Mouse (Mus musculus): ENCODE measurements around the gene Sipa1l3. TPM values are rescaled to one million over a fixed set of nuclear protein-coding genes. Genes with fewer than 3 reads are reported as not detected.
A peak's percentile ranks its signal among the peaks of the same experiment; 100 is the strongest.

Gene Sipa1l3
- polyA plus RNA-seq, 1 experiment: 19.0 TPM

- H3K36me3 ChIP-seq (ENCODE audit: control insufficient read depth, insufficient read depth): peaks cover 9% of the 10 kb centered on the region
These were observed 168.0 kb downstream of the Sipa1l3 start for GRCm38 (mm10) chr7:29350489-29350888.

DNA sequence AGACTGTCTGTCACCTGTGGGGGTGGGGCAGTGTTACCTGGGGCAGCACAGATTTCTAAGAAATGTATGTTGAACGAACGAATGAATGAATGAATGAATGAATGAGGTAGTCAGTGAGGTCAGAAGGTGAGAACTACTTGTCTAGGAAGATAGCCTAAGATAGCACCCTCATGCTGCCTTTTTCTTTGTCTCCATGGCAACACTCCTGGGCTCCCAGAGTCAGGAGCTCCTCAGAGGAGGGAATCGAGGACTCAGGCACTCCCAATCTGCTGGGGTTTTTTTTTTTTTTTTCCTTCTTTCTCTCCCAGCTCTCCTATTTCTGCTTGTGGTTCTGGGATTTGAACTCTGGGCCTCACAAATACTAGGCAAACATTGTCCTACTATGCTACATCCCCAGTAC lies 172.2 kb downstream of the Sipa1l3 start:
- Histone ChIP-seq H3K4me2 (ENCODE audit: low read depth) (no peak overlapping the region), H3K27me3 (ENCODE audit: control insufficient read depth, insufficient read depth, insufficient read length) (no peaks in the 10 kb centered on the region), H3ac (ENCODE audit: control insufficient read depth, insufficient read length) (no peak overlapping the region), H3K4me3 (no peak overlapping the region), H3K79me2 (ENCODE audit: control insufficient read depth, insufficient read depth) (no peaks in the 10 kb centered on the region), H3K36me3 (ENCODE audit: control insufficient read depth, insufficient read depth) (peaks cover 4% of the 10 kb centered on the region)
- TF ChIP-seq POLR2A (IDR thresholded peaks at IDR 0.05; ENCODE audit: insufficient read length, low read depth) (no peak), MYOD1 (IDR thresholded peaks at IDR 0.05; ENCODE audit: control insufficient read depth in 1 of 3, insufficient read length in 2 of 3, low read depth in 2 of 3) (no peak), POLR2AphosphoS2 (IDR thresholded peaks at IDR 0.05; ENCODE audit: insufficient read length, low read depth) (no peak), MAX (IDR thresholded peaks at IDR 0.05; ENCODE audit: low read depth) (no peak), SRF (IDR thresholded peaks at IDR 0.05; ENCODE audit: control insufficient read depth, insufficient read length, low read depth) (no peak)

More at GRCm38 (mm10) chr7:29350489-29350888, 168.0 kb downstream of the Sipa1l3 start:
- H3ac ChIP-seq (ENCODE audit: control insufficient read depth, insufficient read length): no peak overlapping the region
- TF ChIP-seq USF1 (IDR thresholded peaks at IDR 0.05; ENCODE audit: low read depth): no peak
- TF ChIP-seq POLR2AphosphoS2 (IDR thresholded peaks at IDR 0.05; ENCODE audit: insufficient read length, low read depth): no peak
- TF ChIP-seq E2F4 (IDR thresholded peaks at IDR 0.05; ENCODE audit: insufficient read depth): no peak
- TF ChIP-seq MYOD1 (IDR thresholded peaks at IDR 0.05; ENCODE audit: control insufficient read depth in 1 of 3, insufficient read length in 2 of 3, low read depth in 2 of 3): peak in 1 of 3 experiments; percentile 62
- TF ChIP-seq POLR2A (IDR thresholded peaks at IDR 0.05; ENCODE audit: insufficient read length, low read depth): no peak
- TF ChIP-seq MYOG (IDR thresholded peaks at IDR 0.05; ENCODE audit: control insufficient read depth in 1 of 3, insufficient read depth in 1 of 3, insufficient read length in 2 of 3, low read depth in 2 of 3): peak in 1 of 3 experiments; percentile 39
- no peak overlapping the region for H3K4me2 ChIP-seq (ENCODE audit: low read depth)
- no peak overlapping the region for H3K4me3 ChIP-seq
- no peaks in the 10 kb centered on the region for H3K27me3 ChIP-seq (ENCODE audit: control insufficient read depth, insufficient read depth, insufficient read length)
- no peaks in the 10 kb centered on the region for H3K79me2 ChIP-seq (ENCODE audit: control insufficient read depth, insufficient read depth)

DNA sequence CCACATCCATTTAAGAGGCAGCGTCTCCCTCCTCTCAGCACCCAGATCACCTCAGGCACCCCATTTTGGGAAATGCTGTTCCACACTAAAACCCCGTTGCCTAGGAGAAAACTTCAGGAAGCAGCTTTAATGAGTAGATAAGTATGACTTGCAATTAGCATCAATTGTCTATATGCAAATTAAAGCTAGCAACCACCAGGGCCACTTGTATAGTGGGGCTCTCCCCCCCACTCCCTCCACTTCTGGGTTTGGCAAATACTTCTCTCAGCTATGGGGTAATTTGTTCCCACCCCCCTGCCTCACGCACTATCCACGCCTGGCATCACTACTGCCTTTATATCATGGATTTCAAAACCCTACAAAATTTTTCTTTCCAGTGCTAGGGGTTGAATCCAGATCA lies 172.9 kb downstream of the Sipa1l3 start:
- Histone ChIP-seq H3K27me3 (ENCODE audit: control insufficient read depth, insufficient read depth, insufficient read length) (no peaks in the 10 kb centered on the region), H3K79me2 (ENCODE audit: control insufficient read depth, insufficient read depth) (no peaks in the 10 kb centered on the region), H3ac (ENCODE audit: control insufficient read depth, insufficient read length) (no peak overlapping the region), H3K4me3 (no peak overlapping the region), H3K4me2 (ENCODE audit: low read depth) (no peak overlapping the region), H3K36me3 (ENCODE audit: control insufficient read depth, insufficient read depth) (peaks cover 4% of the 10 kb centered on the region)
- no peak for TF ChIP-seq POLR2AphosphoS2 (IDR thresholded peaks at IDR 0.05; ENCODE audit: insufficient read length, low read depth)
- TF ChIP-seq TCF12 (IDR thresholded peaks at IDR 0.05; ENCODE audit: insufficient read depth, poor library complexity, severe bottlenecking): no peak
- no peak for TF ChIP-seq MYOG (IDR thresholded peaks at IDR 0.05; ENCODE audit: control insufficient read depth in 1 of 3, insufficient read depth in 1 of 3, insufficient read length in 2 of 3, low read depth in 2 of 3)
- TF ChIP-seq MYOD1 (IDR thresholded peaks at IDR 0.05; ENCODE audit: control insufficient read depth in 1 of 3, insufficient read length in 2 of 3, low read depth in 2 of 3): no peak
- TF ChIP-seq USF1 (IDR thresholded peaks at IDR 0.05; ENCODE audit: low read depth): no peak

DNA sequence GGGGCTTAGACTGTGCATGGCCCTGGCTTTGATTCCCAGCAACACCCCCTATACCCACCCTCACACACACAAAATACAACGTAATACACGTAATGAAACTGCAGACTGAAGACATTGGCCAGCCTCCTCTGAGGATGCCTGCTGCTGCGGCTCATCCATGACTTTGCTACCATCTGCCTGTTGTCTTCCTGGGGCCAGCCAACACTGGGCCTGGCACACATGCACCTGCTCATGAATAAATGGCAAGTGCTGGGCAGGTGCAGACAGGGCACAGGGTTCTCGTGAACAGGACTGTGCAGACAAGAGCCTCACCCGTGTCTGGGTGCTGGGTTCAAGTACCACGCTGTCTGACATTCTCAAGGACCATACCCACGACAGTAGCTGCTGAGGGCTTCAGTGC lies 174.7 kb downstream of the Sipa1l3 start:
- peaks cover 4% of the 10 kb centered on the region for H3K36me3 ChIP-seq (ENCODE audit: control insufficient read depth, insufficient read depth)
- H3K4me2 ChIP-seq (ENCODE audit: low read depth): no peak overlapping the region
- H3ac ChIP-seq (ENCODE audit: control insufficient read depth, insufficient read length): no peak overlapping the region
- H3K4me3 ChIP-seq: no peak overlapping the region
- H3K27me3 ChIP-seq (ENCODE audit: control insufficient read depth, insufficient read depth, insufficient read length): no peaks in the 10 kb centered on the region
- H3K79me2 ChIP-seq (ENCODE audit: control insufficient read depth, insufficient read depth): no peaks in the 10 kb centered on the region
- no peak for TF ChIP-seq MAX (IDR thresholded peaks at IDR 0.05; ENCODE audit: low read depth)
- TF ChIP-seq SRF (IDR thresholded peaks at IDR 0.05; ENCODE audit: control insufficient read depth, insufficient read length, low read depth): no peak
- TF ChIP-seq REST (IDR thresholded peaks at IDR 0.05; ENCODE audit: insufficient read depth, insufficient read length): no peak
- TF ChIP-seq TCF3 (IDR thresholded peaks at IDR 0.05; ENCODE audit: insufficient read length, low read depth): no peak
- no peak for TF ChIP-seq MYOG (IDR thresholded peaks at IDR 0.05; ENCODE audit: control insufficient read depth in 1 of 3, insufficient read depth in 1 of 3, insufficient read length in 2 of 3, low read depth in 2 of 3)
- no peak for TF ChIP-seq TCF12 (IDR thresholded peaks at IDR 0.05; ENCODE audit: insufficient read depth, poor library complexity, severe bottlenecking)
- TF ChIP-seq POLR2A (IDR thresholded peaks at IDR 0.05; ENCODE audit: insufficient read length, low read depth): no peak
- TF ChIP-seq MYOD1 (IDR thresholded peaks at IDR 0.05; ENCODE audit: control insufficient read depth in 1 of 3, insufficient read length in 2 of 3, low read depth in 2 of 3): no peak

GRCm38 (mm10) chr7:29342489-29343092 lies 175.8 kb downstream of the Sipa1l3 start:
- H3ac ChIP-seq (ENCODE audit: control insufficient read depth, insufficient read length): no peak overlapping the region
- no peaks in the 10 kb centered on the region for H3K27me3 ChIP-seq (ENCODE audit: control insufficient read depth, insufficient read depth, insufficient read length)
- H3K36me3 ChIP-seq (ENCODE audit: control insufficient read depth, insufficient read depth): peaks cover 4% of the 10 kb centered on the region
- no peak overlapping the region for H3K4me3 ChIP-seq
- no peak overlapping the region for H3K4me2 ChIP-seq (ENCODE audit: low read depth)
- no peaks in the 10 kb centered on the region for H3K79me2 ChIP-seq (ENCODE audit: control insufficient read depth, insufficient read depth)
- TF ChIP-seq TCF12 (IDR thresholded peaks at IDR 0.05; ENCODE audit: insufficient read depth, poor library complexity, severe bottlenecking): no peak
- TF ChIP-seq TCF3 (IDR thresholded peaks at IDR 0.05; ENCODE audit: insufficient read length, low read depth): no peak
- no peak for TF ChIP-seq REST (IDR thresholded peaks at IDR 0.05; ENCODE audit: insufficient read depth, insufficient read length)
- TF ChIP-seq MYOD1 (IDR thresholded peaks at IDR 0.05; ENCODE audit: control insufficient read depth in 1 of 3, insufficient read length in 2 of 3, low read depth in 2 of 3): no peak
- TF ChIP-seq E2F4 (IDR thresholded peaks at IDR 0.05; ENCODE audit: insufficient read depth): no peak
- no peak for TF ChIP-seq MYOG (IDR thresholded peaks at IDR 0.05; ENCODE audit: control insufficient read depth in 1 of 3, insufficient read depth in 1 of 3, insufficient read length in 2 of 3, low read depth in 2 of 3)
- TF ChIP-seq USF1 (IDR thresholded peaks at IDR 0.05; ENCODE audit: low read depth): no peak
- no peak for TF ChIP-seq SRF (IDR thresholded peaks at IDR 0.05; ENCODE audit: control insufficient read depth, insufficient read length, low read depth)
- TF ChIP-seq CEBPB (IDR thresholded peaks at IDR 0.05; ENCODE audit: insufficient read depth, poor library complexity, severe bottlenecking): no peak
- TF ChIP-seq POLR2AphosphoS2 (IDR thresholded peaks at IDR 0.05; ENCODE audit: insufficient read length, low read depth): no peak
- no peak for TF ChIP-seq POLR2A (IDR thresholded peaks at IDR 0.05; ENCODE audit: insufficient read length, low read depth)
- TF ChIP-seq MAX (IDR thresholded peaks at IDR 0.05; ENCODE audit: low read depth): no peak
